Mouse (Mus musculus) retina, postnatal 1 day (tissue): ENCODE measurements around the gene Unk.
"Not testable (repeated sequence)": the region's sequence is repeated elsewhere in the genome, so short reads cannot be mapped to it uniquely, and the experiment has no call there.

Experiments
- DNase-seq: peaks from one replicate; pipeline ENCODE4 v3.0.0-alpha.2; 2012

Unk gene

GRCm38 (mm10) chr11:116091591-116091990 is 61.5 kb downstream of the Unk start:
- no peak for DNase-seq

GRCm38 (mm10) chr11:116092959-116093358 is 62.8 kb downstream of the Unk start:
- not testable (repeated sequence) for DNase-seq

GRCm38 (mm10) chr11:116093771-116094565 is 63.8 kb downstream of the Unk start:
- no peak for DNase-seq

- no peak for DNase-seq
These were observed 65.5 kb downstream of the Unk start for GRCm38 (mm10) chr11:116095573-116095972.

GRCm38 (mm10) chr11:116096213-116097108 is 66.3 kb downstream of the Unk start:
- DNase-seq: peak; percentile 50

GRCm38 (mm10) chr11:116098711-116099460 is 68.8 kb downstream of the Unk start:
- DNase-seq: no peak

- DNase-seq: no peak
These were observed 69.3 kb downstream of the Unk start for GRCm38 (mm10) chr11:116099462-116099861.

- no peak for DNase-seq
These were observed 70.3 kb downstream of the Unk start for GRCm38 (mm10) chr11:116100385-116100784.

GRCm38 (mm10) chr11:116100839-116101238 is 70.7 kb downstream of the Unk start:
- no peak for DNase-seq

GRCm38 (mm10) chr11:116101931-116102381 is 71.8 kb downstream of the Unk start:
- no peak for DNase-seq

GRCm38 (mm10) chr11:116102472-116102871 is 72.3 kb downstream of the Unk start:
- no peak for DNase-seq

- no peak for DNase-seq
These were observed 73.5 kb downstream of the Unk start for GRCm38 (mm10) chr11:116103572-116103971.

- peak; percentile 79 for DNase-seq
These were observed 74.0 kb downstream of the Unk start for GRCm38 (mm10) chr11:116104006-116104646.

- no peak for DNase-seq
These were observed 74.9 kb downstream of the Unk start for GRCm38 (mm10) chr11:116105065-116105464.

- peak; percentile 68 for DNase-seq
These were observed 76.2 kb downstream of the Unk start for GRCm38 (mm10) chr11:116106154-116106962.

- DNase-seq: peak; percentile 61
These were observed 77.0 kb downstream of the Unk start for GRCm38 (mm10) chr11:116106963-116107776.

GRCm38 (mm10) chr11:116107777-116108285 is 77.7 kb downstream of the Unk start:
- DNase-seq: no peak

GRCm38 (mm10) chr11:116108464-116109137 is 78.5 kb downstream of the Unk start:
- DNase-seq: peak; percentile 39

GRCm38 (mm10) chr11:116109441-116110081 is 79.4 kb downstream of the Unk start:
- peak; percentile 59 for DNase-seq
